Mouse (Mus musculus) C2C12 (cell line): ENCODE results near the gene Fbxl19.

Experiments used
- CTCF ChIP-seq: IDR thresholded peaks from one replicate; pipeline ENCODE4 v1.5.1; 2011; ENCODE audit not compliant: control insufficient read depth, insufficient read depth, insufficient read length
- MAX ChIP-seq: IDR thresholded peaks from one replicate; pipeline ENCODE4 v1.6.1; 2011; ENCODE audit warnings: mild to moderate bottlenecking, control low read depth

DNA sequence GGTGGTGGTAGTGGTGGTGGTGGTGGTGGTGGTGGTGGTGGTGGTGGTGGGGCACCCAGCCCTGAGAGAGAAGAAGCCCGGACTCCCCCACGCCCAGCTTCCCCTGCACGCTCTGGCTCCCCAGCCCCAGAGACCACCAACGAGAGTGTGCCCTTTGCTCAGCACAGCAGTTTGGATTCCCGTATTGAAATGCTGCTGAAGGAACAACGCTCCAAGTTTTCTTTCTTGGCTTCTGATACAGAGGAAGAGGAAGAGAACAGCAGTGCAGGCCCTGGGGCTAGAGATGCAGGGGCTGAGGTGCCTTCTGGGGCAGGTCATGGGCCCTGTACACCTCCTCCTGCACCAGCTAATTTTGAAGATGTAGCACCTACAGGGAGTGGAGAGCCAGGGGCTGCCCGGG is 41.0 kb downstream of the Fbxl19 start, which contains the start of gene Gm49388:
- no peak for TF ChIP-seq CTCF
- no peak for TF ChIP-seq MAX
